Mouse (Mus musculus) WW6 (cell line): ENCODE data around the gene Cc2d2a.
A peak's percentile ranks its signal among the peaks of the same experiment; 100 is the strongest.

Experiments used
- DNase-seq: peaks from one replicate; pipeline ENCODE4 v3.0.0-alpha.2; 2013; ENCODE audit warnings: low read depth, low spot score

Cc2d2a gene

DNA sequence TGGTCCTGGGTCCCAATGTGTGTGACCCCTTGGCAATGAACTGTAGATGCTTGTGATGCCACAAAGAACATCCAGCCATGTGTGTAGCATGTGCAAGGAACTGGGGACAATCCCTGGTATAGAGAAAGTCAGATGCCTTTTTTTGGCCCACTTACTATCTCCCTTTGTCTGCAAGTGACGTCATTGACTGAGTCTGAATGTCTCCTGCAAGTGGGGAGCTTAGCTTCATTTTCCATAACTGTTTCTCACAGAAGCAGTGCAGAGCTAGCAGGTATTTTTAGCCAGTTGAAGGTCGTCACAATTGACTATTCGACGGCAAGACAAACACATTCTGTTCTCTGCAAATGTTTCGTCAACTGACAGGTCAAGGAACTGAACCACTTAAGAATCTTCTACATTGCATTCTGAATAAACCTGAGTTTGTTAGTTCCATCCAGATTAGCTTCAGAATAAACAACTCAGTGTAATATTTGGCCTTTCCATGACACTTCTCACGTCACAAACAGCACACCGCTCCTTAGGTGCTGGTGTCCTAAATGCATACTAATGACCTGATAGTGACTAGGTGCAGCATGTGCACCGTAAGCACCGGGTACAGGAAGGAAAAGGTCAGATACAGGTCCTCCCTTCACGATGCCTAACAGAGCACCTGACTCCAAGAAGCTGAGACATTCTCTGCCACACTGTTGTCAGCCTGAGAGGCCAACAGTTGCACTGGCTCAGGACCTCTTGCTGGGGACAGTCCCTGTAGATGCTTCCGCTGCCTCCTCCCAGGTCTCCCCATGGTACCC, 66.4 kb downstream of the Cc2d2a start:
- DNase-seq, result no peak

DNA sequence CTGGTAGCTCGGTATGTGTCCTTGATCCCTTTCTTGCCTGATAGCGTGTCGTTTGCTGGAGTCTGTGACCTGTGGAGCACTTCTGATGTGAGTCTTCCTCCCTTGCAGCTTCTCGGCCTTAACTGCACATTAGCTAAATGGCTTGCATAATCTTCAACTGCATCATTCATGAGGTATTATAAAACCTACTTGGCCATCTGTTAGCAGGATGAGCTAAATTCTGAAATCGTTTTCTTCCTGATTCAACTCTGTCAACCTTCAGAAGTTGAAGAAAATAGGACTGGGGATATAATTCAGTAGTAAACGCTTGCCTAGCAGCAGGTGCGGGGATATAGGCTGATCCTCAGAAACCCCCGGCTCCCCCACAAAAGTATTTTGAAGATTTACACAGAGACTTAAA, 70.2 kb downstream of the Cc2d2a start:
- DNase-seq, result no peak

DNA sequence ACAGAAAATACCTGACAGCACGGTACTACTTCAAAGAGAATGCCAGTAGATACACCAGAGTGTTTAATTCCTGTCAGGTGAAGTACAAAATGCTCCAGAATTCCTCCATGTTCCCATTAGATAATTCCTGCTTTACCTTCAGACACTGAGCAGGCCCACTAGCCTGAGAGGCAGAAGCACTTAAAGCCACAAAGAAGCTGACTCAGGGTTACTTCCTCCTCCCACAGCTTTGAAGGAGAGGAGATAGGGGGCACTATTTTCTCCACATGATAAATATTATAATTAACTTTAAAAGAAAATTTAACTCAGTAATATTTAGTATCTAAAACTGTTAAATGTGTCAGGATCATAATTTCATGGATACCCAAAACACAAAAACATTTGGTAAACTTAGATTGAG, 82.0 kb downstream of the Cc2d2a start:
- DNase-seq, result no peak

DNA sequence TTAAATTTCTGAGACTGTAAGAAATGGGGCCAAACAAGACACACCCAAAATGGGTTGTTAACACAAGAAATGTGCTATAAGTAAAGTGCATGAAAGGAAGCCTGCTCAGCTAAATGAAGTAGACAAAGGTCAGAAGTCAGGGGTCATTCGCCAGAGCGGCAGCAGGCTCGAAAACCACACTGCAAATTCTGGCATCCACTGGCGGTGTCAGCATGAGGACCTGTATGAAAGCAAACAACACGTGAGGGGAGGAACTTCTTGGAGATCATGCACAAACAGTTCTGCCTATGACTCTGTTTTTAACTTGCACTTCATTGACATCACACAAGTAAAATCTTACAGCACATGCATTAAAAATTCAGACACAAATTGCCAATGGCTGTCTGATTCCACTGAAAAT, 83.0 kb downstream of the Cc2d2a start:
- no peak for DNase-seq

DNA sequence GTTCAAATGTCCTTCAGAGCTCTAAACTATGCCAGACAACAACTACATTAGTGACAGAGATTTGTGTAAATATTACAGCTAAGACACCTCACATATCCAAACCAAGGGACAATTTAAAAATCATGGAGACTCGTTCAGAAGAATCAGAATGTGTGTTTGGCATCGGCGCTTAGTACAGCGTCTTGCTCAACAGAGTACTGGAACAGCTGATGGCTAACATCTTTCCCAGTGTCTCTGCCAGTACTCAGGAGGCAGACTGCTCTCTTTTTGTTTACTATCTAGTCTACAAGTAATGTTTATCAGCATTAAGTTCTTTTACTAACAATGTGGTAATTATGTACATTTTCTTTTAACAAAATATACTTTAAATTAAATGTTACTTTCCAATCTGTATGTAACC, 85.9 kb downstream of the Cc2d2a start:
- DNase-seq, result no peak

DNA sequence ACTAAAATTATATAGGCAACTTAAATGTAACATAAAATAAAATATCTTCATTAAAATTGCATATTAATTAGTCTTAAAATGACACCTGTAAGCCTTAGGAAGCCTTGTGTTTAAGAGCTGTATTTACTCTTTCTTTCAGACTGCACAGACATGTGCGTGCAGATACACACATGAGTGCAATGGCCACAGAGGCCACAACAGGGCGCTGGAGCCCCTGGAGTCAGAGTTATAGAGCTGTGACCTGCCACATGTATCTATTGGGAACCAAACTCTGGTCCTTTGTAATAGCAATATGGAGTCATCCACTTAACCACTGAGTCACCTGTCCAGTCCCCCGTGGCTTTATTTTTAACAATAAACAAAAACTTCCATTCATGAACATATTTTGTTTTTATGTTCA, 86.9 kb downstream of the Cc2d2a start:
- no peak for DNase-seq

DNA sequence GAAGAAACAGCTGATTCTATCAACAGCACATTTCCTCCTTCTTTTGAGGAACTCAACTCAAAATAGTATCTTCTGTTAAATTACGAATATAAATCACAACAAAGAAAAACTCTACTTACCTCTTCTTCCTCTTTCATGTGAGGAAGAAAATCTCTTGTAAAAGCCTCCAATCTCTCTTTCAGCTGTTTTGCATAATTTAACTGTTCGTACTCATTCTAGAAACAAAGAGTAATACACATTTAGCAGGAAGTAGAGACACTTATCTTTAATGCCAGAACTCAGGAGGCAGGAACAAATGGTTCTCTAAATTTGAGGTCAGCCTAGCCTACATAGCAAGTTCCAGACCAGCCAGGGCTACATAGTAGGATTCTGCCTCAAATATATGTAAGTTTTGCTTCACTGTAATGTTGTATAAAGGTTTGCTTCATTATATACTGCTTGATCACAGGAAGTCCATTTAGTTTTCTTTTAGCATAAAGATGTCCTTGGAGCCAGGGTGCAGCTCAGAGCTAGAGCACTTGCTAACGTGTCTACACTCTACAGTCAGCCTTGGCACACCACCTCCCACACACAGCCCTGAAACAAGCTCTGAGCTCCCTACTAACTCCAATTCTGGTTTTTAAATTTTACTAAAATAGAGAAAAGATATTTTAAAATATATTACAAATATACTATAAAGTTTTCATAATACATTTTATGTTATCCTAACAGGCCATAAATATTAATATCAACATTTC, 108.6 kb downstream of the Cc2d2a start:
- DNase-seq, result no peak

DNA sequence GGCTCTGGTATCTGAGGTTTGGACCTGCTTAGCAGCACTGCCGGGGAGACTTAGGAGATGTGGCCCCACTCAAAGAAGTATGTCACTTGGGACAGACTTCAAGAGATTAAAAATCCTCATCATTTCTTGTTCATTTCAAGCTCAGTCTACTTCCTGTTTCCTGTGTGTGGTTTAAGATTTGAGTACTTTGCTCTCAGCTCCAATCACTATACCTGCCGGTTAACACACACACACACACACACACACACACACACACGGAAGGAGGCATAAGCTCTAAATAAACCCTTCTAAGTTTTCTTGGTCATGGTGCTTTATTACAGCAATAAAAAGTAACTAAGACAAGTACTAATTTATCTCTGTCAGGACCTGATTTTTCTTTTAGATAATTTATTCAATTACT, 109.4 kb downstream of the Cc2d2a start:
- no peak for DNase-seq

DNA sequence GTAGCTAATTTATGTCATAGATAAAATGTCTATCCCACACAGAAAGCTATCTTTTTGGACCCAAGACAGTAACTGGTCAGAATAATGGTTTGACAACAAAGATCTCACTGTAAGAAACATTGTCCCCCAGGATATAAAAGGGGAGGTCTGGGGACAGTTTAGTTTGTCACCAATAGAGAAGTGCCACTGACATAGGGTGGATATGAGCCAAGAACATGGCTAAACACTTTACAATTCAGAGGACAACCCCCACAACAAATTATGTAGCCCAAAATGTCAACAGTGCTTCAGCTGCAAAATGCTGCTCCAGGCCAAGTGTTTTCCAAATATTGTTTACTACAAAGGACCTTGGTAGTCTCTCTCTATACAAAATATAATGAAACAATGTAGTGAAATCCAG, 114.3 kb downstream of the Cc2d2a start:
- no peak for DNase-seq

DNA sequence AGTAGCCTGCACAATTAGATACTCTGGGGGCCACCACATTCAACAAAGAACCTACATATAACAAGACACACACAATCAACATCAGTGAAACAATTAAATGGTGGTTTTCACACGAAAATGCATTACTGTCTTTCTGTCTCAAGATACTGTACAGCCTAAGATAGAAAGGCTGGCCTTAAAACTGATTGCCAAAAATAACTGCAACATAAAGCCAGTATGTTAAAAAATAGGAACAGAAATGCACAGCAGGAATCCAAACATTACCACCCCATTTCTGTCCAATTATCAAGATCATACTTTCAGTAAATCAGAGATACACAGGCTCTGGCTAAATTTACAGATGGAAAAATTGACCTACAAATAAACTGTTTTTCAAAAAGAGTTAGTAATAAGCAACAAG, 114.8 kb downstream of the Cc2d2a start:
- no peak for DNase-seq

DNA sequence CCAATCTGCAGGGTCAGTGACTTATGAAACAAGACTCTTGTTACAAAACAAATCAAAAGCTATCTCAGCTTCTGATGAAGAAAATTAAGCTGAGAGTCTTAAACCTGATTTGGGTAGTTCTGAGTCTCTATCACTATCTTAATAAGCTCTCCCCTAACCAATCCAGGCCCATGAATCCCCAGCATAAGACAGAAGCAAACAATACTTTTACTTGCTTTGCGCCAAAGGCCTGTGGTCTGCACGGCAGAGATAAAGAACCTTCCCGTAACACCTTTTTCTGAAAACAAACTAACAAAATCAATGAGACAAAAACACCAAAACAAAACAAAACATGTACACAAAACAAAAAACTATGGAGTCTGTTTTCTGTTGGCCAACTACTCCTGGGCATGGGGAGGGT, 116.4 kb downstream of the Cc2d2a start:
- DNase-seq, result no peak

DNA sequence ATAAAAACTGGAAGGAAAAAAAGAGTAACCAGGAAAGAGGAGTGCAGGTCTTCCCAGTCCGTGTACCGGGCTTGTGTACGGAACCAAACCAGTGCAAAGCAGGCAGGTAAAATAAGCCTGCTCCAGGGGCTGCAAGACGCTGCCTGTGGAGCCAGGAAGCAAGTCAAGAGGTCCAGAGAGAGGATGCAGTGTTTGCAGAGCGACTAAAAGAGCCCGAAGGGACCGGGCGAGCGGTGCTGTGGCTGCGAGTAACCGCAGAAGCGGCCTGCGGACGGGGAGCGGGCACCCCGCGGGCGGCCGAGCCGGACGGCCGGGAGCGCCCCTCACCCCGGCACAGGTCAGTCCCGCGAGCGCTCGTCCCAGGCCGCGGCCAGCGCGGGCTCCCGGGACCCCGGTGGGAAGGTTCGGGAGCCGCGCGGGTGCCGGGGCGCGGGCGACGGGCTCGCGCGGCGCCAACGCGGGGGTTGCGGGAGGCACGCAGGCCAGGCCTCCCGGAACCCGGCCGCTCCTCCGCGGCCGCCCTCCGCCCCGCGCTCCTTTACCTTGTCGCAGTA, 119.4 kb downstream of the Cc2d2a start:
- DNase-seq, result no peak

DNA sequence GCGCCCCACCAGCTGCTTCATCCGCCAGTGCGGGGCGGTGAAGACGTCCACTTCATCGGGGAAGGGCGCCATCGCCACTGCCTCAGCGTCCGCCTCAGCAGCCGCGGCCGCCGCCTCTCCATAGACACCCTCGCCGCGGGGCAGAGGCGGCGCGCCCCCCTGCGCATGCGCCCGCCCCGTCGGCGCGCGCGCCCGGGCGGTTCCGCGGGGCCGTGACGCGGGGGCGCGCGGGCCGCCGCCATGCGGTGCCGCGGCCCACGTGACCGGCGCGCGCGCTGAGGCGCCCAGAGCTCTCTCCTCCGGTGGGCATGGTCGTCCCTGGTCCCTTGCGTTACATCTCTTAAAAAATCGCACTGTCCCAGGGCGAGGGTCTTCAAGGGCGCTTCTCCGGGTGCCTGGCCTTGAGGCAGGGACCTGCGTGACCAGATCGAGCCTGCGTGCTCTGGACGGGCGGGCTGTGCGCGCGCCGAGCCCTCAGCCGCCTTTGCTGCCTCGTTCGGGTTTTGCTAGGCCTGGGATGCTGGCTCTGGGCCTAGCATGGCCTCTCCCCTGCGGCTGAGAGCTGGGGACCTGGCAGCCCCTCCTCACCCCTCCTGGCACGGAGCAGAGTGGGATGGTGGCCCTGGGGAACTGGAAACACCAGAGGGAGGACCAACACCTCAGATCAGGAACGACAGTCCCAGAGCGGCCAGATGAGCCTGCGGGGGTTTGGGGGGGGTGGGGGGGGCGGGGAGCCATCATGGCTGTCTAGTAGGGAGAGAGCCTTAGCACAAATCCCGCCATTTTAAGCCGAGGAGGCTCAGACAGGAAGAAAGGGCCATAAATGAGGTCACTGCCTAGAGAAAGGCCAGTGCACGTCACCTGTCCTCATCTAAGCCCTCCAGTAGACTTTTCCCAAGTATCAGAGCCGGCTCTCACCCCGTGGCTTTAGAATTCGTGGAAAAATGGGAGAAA, 120.1 kb downstream of the Cc2d2a start:
- DNase-seq, result peak; percentile 43

DNA sequence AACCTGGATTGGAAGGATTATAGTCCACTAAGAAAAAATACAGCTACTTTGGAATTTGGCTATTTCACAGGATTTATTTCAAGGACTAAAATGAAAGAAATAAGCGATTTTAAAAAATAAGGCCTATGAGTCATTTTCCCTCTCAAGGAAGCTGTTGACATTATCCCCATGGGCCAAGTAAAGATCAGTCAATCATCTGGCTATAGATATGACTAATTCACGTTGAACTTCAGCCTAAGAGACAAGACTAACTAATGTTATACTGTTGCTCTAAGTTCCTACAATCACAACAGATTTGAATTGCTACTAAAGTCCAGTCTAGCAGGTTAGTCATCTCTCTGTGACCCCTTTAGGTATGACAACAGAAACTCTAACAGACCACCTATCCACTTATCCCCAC, 121.8 kb downstream of the Cc2d2a start:
- no peak for DNase-seq

DNA sequence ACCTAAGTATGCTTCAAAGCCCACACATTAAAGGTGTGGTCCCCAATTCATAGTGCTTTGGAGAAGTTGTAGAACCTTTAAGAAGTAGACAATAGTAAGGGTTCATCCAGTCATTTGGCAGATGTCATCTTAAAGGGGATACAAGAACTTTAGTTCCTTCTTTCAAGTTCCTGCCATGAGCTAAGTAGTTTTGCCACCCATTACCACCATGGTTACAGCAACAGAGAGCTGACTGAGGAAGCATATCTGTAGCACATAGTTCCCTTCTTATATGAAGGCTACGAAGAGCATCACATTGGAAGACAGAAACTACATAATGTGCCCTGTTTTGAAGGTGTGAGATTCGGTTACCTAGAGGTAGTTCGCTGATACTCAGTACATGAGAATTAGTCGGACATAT, 124.5 kb downstream of the Cc2d2a start:
- no peak for DNase-seq

DNA sequence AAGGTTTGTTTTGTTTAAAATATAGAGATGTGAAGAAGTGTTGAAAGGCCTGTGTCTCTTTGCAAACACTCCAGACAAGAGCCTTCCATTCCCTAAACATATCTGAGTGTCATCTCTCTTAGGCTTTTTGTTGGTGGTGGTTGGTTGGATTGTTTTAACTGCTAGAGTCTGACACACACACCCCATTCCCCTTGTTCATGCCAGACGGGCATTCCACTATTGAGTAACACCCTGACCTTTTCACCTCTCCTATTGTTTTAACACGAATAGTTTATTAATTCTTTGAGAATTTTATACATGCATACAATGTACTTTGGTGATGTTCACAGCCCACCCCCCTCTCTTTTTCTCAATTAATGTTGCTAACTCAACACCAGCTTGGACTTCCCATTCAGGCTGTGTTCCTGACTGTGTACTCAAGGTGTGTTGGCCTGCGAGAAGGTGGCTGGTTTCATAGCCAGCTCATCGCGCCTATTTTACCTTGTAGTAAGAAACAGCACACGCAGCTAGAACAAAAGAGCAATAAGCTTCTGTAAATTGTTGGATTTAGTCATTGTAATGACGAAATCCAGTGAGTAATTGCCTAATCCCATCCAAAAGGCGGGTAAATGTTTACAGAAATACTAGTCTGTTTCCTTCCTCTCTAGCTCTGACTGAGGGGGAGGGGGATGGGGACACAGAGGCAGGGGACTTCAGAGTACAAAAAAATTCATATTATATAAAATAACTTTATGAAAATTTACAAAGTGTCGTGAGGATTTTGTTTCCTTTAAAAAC, 126.0 kb downstream of the Cc2d2a start:
- DNase-seq, result no peak
